Mouse (Mus musculus): Measurements from ENCODE around the gene Zw10.

DNA sequence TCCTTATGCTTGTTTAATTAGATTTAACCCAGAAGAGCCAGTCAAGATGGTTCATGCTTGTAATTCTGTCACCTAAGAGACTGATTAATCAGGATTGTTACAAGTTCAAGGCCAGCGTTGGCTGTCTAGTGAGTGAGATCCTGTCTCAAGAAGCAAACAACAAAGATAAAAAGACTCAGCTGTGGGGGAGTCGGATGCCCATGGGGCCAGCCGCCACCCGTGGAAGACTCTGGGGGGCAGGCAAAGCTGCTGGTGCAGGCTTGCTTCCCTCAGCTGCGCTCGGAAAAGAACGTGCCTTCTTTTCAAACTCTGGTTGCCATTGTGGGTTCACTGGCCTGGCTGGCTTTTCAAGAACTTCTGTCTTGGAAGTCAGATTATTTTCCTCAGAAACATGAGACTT lies 39.6 kb upstream of the Zw10 start:
- no peak for TF ChIP-seq CTCF (IDR thresholded peaks at IDR 0.05)
- TF ChIP-seq POLR2A (IDR thresholded peaks at IDR 0.05; ENCODE audit: insufficient read depth, low read depth, low read length), result no peak
- TF ChIP-seq EP300 (IDR thresholded peaks at IDR 0.05; ENCODE audit: insufficient read depth, low read depth, low read length), result no peak

Measured in heart, adult 2 months (tissue).